Mouse (Mus musculus) brain, adult 2 months (tissue): ENCODE measurements around the gene Adarb2.
A peak's percentile ranks its signal among the peaks of the same experiment; 100 is the strongest.

Source experiments
- DNase-seq: peaks from one replicate; pipeline ENCODE4 v3.0.0; 2011; ENCODE audit warnings: low read depth, low spot score

Gene Adarb2

GRCm38 (mm10) chr13:8202681-8203476 is at the start of gene Adarb2:
Gene Adarb2 (plus strand): TSS chr13:8202866.
- DNase-seq, result peak; percentile 94

GRCm38 (mm10) chr13:8173800-8174199 is 28.9 kb upstream of the Adarb2 start:
- DNase-seq, result peak; percentile 48

- DNase-seq, result no peak
Measured at GRCm38 (mm10) chr13:8191977-8192376, 10.7 kb upstream of the Adarb2 start.

- no peak for DNase-seq
Measured at GRCm38 (mm10) chr13:8199186-8199880, 3.3 kb upstream of the Adarb2 start.

DNA sequence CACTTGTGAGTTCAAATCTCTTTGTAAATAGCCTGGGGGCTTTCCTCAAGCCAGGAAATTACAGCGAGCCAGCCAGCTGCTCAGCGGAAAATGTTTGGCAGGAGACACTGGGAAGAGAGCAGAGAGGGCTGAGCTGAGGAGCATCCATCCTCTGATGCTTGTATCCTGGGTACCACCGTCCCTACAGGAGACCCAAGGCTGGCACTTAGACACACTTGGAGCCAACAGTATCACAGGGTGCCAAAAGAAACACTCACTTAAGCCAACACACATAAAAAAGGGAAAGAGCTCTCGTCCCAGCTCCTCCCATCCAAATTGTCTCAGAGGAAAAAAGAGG is 779 bp downstream of the Adarb2 start:
- peak; percentile 24 for DNase-seq

DNA sequence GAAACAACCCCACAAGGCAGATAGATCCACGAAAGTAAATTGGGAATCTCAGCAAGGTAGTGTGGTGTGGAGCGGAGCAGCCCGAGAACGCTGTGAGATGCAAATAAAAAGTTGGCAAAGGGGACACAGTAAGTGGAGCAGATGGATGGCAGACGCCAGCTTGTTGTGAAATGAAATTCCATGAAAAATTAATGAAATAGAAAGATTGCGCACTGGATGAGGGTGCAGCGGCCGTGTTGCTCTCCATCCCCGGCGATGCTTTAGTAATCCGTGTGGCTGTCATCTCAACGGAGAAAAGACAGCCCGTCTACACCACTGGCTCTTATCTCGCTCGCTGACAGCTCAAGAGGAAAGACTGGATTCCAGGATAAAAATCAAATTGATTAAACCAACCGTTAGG is 4.7 kb downstream of the Adarb2 start:
- DNase-seq, result peak; percentile 37

GRCm38 (mm10) chr13:8210776-8211175 is 8.1 kb downstream of the Adarb2 start:
- no peak for DNase-seq

GRCm38 (mm10) chr13:8238871-8239270 is 36.2 kb downstream of the Adarb2 start:
- no peak for DNase-seq

DNA sequence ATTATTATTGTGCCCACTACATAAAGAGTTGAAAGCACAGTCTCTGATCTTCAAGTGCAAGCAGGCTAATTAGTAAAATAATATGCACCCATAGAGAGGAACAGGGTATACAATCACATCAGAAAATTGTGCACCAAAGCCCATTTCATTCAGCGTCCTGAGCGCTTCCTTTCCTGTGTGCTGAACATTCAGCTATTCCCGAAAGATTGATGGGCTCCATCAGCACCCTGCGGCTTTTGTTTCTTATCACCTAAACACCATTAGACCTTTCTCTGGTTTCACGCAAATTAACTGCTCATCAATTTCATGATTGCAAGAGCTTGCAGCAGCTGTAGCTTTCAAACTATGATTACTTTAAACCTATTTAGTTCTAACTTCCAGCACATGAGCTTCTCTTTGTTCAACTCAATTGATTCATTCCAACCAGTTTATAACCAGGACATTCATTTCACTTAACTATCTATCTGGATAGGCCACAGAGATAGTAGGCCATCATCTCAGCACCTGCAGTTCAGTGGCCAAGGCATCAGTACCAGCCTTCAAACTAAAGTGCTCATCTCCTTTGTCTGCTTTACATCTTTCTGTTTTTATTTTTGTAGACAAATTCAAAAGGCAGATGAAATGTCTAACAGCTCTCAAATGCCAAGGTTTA is 45.5 kb downstream of the Adarb2 start:
- no peak for DNase-seq

GRCm38 (mm10) chr13:8272158-8272945 is 69.7 kb downstream of the Adarb2 start:
- peak; percentile 60 for DNase-seq

DNA sequence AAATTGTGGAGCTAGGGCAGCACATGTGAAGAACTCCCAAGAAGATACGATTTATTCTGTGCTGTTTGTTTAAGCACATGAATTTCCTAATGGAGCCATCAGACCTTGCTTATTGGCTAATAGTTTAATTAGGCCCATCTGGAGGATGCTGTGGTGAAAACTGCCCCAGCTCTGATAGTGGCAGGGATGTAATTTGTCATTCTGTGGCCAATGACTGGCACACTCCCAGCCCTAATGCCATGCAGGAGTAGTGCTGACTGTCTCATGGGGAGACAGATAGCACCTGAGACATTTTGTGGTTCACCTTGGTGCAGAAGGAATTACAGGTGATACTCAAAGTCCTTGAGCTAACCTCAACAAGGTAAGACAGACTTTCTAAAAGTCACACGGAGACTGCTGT is 80.5 kb downstream of the Adarb2 start:
- DNase-seq, result no peak

DNA sequence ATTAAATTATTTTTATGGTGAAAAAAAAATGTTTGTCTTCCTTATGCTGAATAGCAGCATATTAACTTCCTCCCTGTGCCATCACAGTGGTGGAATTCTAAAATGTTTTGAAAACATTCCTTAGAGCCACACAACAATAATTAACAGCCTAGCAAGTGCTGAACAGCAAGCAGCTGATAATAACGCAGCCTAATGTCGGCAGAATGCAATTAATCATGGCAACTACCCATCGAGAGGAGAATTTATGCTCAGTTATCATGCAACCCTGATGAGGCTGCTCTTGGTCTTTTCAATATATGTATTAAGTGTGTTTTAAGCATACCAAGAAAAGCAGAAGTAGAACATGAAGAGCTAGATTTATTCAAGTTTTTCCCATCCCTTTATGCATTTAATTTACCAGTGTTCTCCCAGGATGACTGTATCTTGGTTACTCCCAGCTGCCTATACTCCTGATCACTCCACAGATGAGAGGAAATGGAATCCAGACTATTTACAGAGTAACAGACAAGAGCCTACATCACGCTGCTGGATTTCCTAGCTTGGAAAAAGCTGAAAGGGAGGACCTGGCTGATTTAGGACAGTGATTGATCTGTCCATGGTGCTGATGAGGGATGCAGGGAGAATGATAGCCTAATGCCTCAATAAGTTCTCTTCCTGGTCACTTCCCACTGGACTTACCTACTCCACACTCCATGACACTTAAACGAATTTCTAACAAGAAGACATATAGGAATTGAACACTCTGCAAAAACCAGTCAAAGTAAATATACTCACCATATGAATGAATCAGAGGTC is 113.9 kb downstream of the Adarb2 start:
- DNase-seq, result peak; percentile 12

- DNase-seq, result no peak
Measured at GRCm38 (mm10) chr13:8333589-8334455, 131.2 kb downstream of the Adarb2 start.

DNA sequence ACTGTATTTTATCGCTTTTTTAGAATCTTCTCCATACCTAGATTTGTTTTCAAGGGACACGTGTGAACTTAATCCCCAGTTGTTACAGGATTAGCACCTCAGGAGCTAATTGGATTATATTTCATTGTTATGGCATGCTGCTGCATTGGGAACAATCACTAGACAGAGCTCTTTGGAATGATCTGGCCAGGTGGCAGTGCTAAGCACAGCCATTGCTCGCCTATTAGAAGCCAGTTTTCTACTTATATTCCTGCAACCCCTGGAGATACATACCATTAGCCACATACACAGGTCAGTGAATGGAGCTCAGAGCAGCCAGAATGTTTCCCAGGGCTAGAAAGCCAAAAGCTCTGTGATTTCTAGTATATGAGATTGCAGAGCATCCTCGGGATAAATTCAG is 131.9 kb downstream of the Adarb2 start:
- DNase-seq, result no peak

GRCm38 (mm10) chr13:8341086-8341807 is 138.6 kb downstream of the Adarb2 start:
- DNase-seq, result no peak

GRCm38 (mm10) chr13:8347147-8347546 is 144.5 kb downstream of the Adarb2 start:
- DNase-seq, result peak; percentile 21

DNA sequence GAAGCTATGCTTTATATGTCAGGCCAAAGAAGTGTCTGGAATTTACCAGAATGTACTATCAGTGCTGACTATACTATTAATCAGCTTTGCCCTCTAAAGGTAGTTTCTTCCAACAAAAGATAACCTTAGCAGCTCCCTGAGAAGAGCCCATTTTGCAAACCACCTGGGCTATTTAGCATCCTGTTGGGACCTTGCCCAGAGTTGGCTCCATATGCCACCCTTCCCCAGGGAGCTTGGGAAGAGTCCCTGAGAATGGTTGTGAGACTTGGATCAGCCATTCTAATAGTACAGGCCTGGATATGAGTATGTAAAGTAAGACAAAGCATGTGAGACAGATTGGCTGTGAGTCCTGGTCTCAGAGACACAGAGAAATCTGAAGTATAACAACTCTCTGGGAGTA is 149.7 kb downstream of the Adarb2 start:
- peak; percentile 38 for DNase-seq

DNA sequence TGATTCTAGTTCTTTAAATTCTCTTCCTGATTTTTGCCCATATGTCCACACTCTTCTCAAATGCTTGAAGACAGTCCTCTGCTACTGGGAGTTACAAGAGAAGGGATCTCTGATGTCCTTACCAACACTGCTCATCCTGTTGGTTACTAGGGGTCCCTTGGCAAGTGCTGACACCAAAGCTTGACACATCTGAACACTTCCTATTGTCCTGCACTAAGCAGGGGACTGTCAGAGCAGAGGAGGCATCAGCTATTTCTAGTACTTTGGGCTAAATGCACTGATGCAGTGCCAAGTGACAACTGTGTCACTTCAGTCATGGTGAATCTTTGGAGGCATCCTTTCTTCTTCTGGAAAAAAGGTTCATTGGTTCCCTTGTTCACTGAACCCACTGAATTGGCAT is 150.3 kb downstream of the Adarb2 start:
- no peak for DNase-seq

DNA sequence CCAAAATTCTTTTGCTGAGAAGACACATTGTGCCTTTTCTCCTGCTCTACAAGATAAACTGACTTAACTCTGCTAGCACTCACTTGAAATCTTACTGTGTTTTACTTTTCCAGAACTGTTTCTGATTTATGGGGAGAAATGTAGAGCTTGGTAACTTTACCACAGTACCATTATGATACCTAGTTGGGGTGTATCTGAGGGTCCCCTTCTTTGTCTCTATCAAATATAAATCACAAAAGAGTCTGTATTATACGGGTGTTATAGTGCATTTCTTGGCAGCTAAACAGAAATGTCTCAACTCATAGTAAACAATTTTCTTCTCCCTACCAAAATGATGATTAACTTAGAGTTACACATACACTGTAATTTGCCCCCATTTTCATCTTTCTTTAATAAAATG is 162.9 kb downstream of the Adarb2 start:
- DNase-seq, result no peak
